Mouse (Mus musculus) CH12.LX (cell line): Measurements from ENCODE around the gene Mbd6.

Experiments used
- CTCF ChIP-seq, 2 experiments: IDR thresholded peaks in 1 of 2; conservative IDR thresholded peaks in 1 of 2; 2 replicates each; pipeline ENCODE4 v1.5.1; 2011 to 2012; ENCODE audit warnings: low read depth in 2 of 2, low read length in 2 of 2, improper control_type of control experiment in 1 of 2, inconsistent platforms in 1 of 2, mild to moderate bottlenecking in 1 of 2, moderate library complexity in 1 of 2
- ELF1 ChIP-seq: IDR thresholded peaks from 2 replicates; pipeline ENCODE4 v1.6.1; 2014; ENCODE audit warnings: low read depth, mild to moderate bottlenecking, inconsistent platforms, low read length, improper control_type of control experiment
- GABPA ChIP-seq: IDR thresholded peaks from 2 replicates; pipeline ENCODE4 v1.6.1; 2012; ENCODE audit warnings: low read depth, low read length, improper control_type of control experiment, inconsistent platforms; ENCODE audit not compliant: insufficient replicate concordance
- HCFC1 ChIP-seq: IDR thresholded peaks from 2 replicates; pipeline ENCODE4 v1.6.1; 2012; ENCODE audit warnings: low read depth, mild to moderate bottlenecking, inconsistent platforms, low read length, improper control_type of control experiment
- MAFK ChIP-seq: IDR thresholded peaks from 2 replicates; pipeline ENCODE4 v1.6.1; 2011; ENCODE audit warnings: low read length, improper control_type of control experiment; ENCODE audit not compliant: insufficient replicate concordance
- MAX ChIP-seq: IDR thresholded peaks from 2 replicates; pipeline ENCODE4 v1.6.1; 2011; ENCODE audit warnings: low read length, improper control_type of control experiment
- NELFE ChIP-seq: IDR thresholded peaks from 2 replicates; pipeline ENCODE4 v1.6.1; 2011; ENCODE audit warnings: low read depth, low read length, improper control_type of control experiment
- POLR2A ChIP-seq: IDR thresholded peaks from 2 replicates; pipeline ENCODE4 v1.6.1; 2011; ENCODE audit warnings: low read depth, mild to moderate bottlenecking, improper control_type of control experiment, low read length
- USF1 ChIP-seq: IDR thresholded peaks from 2 replicates; pipeline ENCODE4 v1.6.1; 2014; ENCODE audit warnings: low read depth, mild to moderate bottlenecking, inconsistent platforms, low read length, improper control_type of control experiment
- USF2 ChIP-seq: conservative IDR thresholded peaks from 2 replicates; pipeline ENCODE4 v1.6.1; 2011; ENCODE audit warnings: low read depth, low read length, improper control_type of control experiment
- ZC3H11A ChIP-seq: IDR thresholded peaks from 2 replicates; pipeline ENCODE4 v1.6.1; 2012; ENCODE audit warnings: low read depth, mild to moderate bottlenecking, inconsistent platforms, low read length, improper control_type of control experiment
- ZMIZ1 ChIP-seq: IDR thresholded peaks from 2 replicates; pipeline ENCODE4 v1.6.1; 2012; ENCODE audit warnings: low read depth, mild to moderate bottlenecking, inconsistent platforms, low read length, improper control_type of control experiment

DNA sequence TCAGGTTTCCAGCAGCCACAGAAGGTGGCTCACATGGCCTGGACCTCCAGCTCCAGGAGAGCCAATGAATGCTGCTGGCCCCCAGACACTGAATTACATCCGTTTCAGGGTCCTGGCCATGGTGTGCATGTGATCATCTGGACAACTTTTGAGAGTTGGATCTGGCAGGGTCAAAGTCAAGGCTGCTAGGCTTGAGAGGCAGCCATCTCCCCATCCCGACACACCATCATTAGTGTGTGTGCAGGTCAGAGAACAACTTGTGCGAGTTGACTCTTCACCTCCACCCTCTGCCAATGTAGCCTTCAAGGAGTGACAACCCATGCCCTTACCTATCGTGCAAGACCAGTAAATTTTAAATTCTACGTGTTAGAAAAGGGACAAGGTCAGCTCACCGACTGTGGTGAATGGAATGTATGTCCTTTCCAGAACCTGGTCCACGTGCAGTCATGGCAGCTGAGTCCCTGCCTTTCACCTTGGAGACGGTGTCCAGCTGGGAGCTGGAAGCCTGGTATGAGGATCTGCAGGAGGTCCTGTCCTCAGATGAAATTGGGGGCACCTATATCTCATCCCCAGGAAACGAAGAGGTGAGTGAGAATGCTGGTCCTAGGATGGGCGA, 6.2 kb upstream of the Mbd6 start:
- TF ChIP-seq ELF1 = no peak
- TF ChIP-seq CTCF (conservative IDR thresholded peaks at IDR 0.05 in 1 of 2, IDR thresholded peaks at IDR 0.05 in 1 of 2; ENCODE audit: low read depth in 2 of 2, low read length in 2 of 2) = no peak
- TF ChIP-seq MAX = no peak
- TF ChIP-seq HCFC1 = no peak
- TF ChIP-seq NELFE = no peak
- TF ChIP-seq ZC3H11A = no peak
- no peak for TF ChIP-seq GABPA
- no peak for TF ChIP-seq USF1
- peak; percentile 14; the same call in 1 of the 2 replicates for TF ChIP-seq ZMIZ1
- TF ChIP-seq USF2 = no peak
- no peak for TF ChIP-seq MAFK
- TF ChIP-seq POLR2A = no peak; the same call in 1 of the 2 replicates
